Mouse (Mus musculus) MEL (cell line): ENCODE data around the gene Tnrc6c. TPM values are rescaled to one million over a fixed set of nuclear protein-coding genes. Genes with fewer than 3 reads are reported as not detected.

Experiments
- DNase-seq: peaks from one replicate; pipeline ENCODE4 v3.0.0; 2011; ENCODE audit warnings: low read depth, low spot score
- H3K27ac ChIP-seq: 2 replicates; pipeline ENCODE4 v1.5.1; 2012; ENCODE audit warnings: low read depth, mild to moderate bottlenecking, control low read depth, low read length, moderate library complexity; ENCODE audit not compliant: control insufficient read depth
- H3K27me3 ChIP-seq, 2 experiments: fragments of 150-350 bp in 1 of 2; sonication (generic) in 1 of 2; 2 replicates each; pipeline ENCODE4 v1.6.1; 2012; ENCODE audit warnings: low read length in 2 of 2, mild to moderate bottlenecking in 2 of 2, improper control_type of control experiment in 1 of 2, moderate library complexity in 1 of 2; ENCODE audit not compliant: insufficient read depth in 2 of 2, control insufficient read depth in 1 of 2
- H3K36me3 ChIP-seq, 2 experiments: 2 replicates each; pipeline ENCODE4 v1.6.1; 2012 to 2014; ENCODE audit warnings: low read length in 2 of 2, improper control_type of control experiment in 1 of 2, inconsistent platforms in 1 of 2, mild to moderate bottlenecking in 1 of 2; ENCODE audit not compliant: insufficient read depth in 2 of 2, control insufficient read depth in 1 of 2
- H3K4me1 ChIP-seq, 2 experiments: fragments of 150-350 bp in 1 of 2; sonication (generic) in 1 of 2; 2 replicates each; pipeline ENCODE4 v1.6.1; 2012; ENCODE audit warnings: low read length in 2 of 2, improper control_type of control experiment in 1 of 2, mild to moderate bottlenecking in 1 of 2; ENCODE audit not compliant: insufficient read depth in 2 of 2, control insufficient read depth in 1 of 2
- H3K4me3 ChIP-seq, 2 experiments: fragments of 150-350 bp in 1 of 2; sonication (generic) in 1 of 2; 2 replicates each; pipeline ENCODE4 v1.5.1; 2012; ENCODE audit warnings: low read depth in 2 of 2, low read length in 2 of 2, mild to moderate bottlenecking in 2 of 2, moderate library complexity in 2 of 2, control low read depth in 1 of 2, improper control_type of control experiment in 1 of 2; ENCODE audit not compliant: control insufficient read depth in 1 of 2, insufficient read depth in 1 of 2
- H3K79me2 ChIP-seq: 2 replicates; pipeline ENCODE4 v1.6.1; 2012; ENCODE audit warnings: mild to moderate bottlenecking, low read length, moderate library complexity; ENCODE audit not compliant: control insufficient read depth, poor library complexity, insufficient read depth
- H3K9ac ChIP-seq: 2 replicates; pipeline ENCODE4 v1.6.1; 2012; ENCODE audit warnings: low read depth, mild to moderate bottlenecking, control low read depth, low read length, moderate library complexity; ENCODE audit not compliant: control insufficient read depth, poor library complexity, severe bottlenecking
- H3K9me3 ChIP-seq: fragments of 150-350 bp; sonication (generic); replicated peaks from 2 replicates; pipeline ENCODE4 v1.6.1; 2012; ENCODE audit warnings: mild to moderate bottlenecking, low read length, improper control_type of control experiment, moderate library complexity; ENCODE audit not compliant: insufficient read depth
- ELF1 ChIP-seq: IDR thresholded peaks from 2 replicates; pipeline ENCODE4 v1.6.1; 2014; ENCODE audit warnings: low read depth, mild to moderate bottlenecking, inconsistent platforms, low read length, improper control_type of control experiment, moderate library complexity
- EP300 ChIP-seq, 2 experiments: IDR thresholded peaks; 2 replicates each; pipeline ENCODE4 v1.6.1; 2011; ENCODE audit warnings: improper control_type of control experiment in 2 of 2, low read length in 2 of 2, low read depth in 1 of 2, mild to moderate bottlenecking in 1 of 2
- ETS1 ChIP-seq: IDR thresholded peaks from 2 replicates; pipeline ENCODE4 v1.6.1; 2012; ENCODE audit warnings: low read depth, mild to moderate bottlenecking, inconsistent platforms, low read length, improper control_type of control experiment, moderate library complexity
- GABPA ChIP-seq: IDR thresholded peaks from 2 replicates; pipeline ENCODE4 v1.6.1; 2012; ENCODE audit warnings: low read depth, mild to moderate bottlenecking, inconsistent platforms, low read length, improper control_type of control experiment, moderate library complexity
- HCFC1 ChIP-seq: IDR thresholded peaks from 2 replicates; pipeline ENCODE4 v1.6.1; 2012; ENCODE audit warnings: low read depth, mild to moderate bottlenecking, inconsistent platforms, low read length, improper control_type of control experiment, moderate library complexity
- MAFK ChIP-seq: IDR thresholded peaks from 2 replicates; pipeline ENCODE4 v1.6.1; 2011; ENCODE audit warnings: low read depth, mild to moderate bottlenecking, low read length, improper control_type of control experiment, borderline replicate concordance
- MAX ChIP-seq: IDR thresholded peaks from 2 replicates; pipeline ENCODE4 v1.6.1; 2011; ENCODE audit warnings: low read length, improper control_type of control experiment
- MAZ ChIP-seq: IDR thresholded peaks from 2 replicates; pipeline ENCODE4 v1.6.1; 2012; ENCODE audit warnings: low read depth, mild to moderate bottlenecking, inconsistent platforms, low read length, improper control_type of control experiment
- MEF2A ChIP-seq: IDR thresholded peaks from 2 replicates; pipeline ENCODE4 v1.6.1; 2014; ENCODE audit warnings: low read depth, mild to moderate bottlenecking, inconsistent platforms, low read length, improper control_type of control experiment; ENCODE audit not compliant: poor library complexity, insufficient replicate concordance, severe bottlenecking; ENCODE audit errors: extremely low read depth
- MXI1 ChIP-seq: IDR thresholded peaks from 2 replicates; pipeline ENCODE4 v1.6.1; 2011; ENCODE audit warnings: mild to moderate bottlenecking, low read depth, low read length, improper control_type of control experiment
- MYC ChIP-seq: IDR thresholded peaks from 2 replicates; pipeline ENCODE4 v1.6.1; 2011; ENCODE audit warnings: low read depth, mild to moderate bottlenecking, low read length, improper control_type of control experiment, moderate library complexity
- NELFE ChIP-seq: IDR thresholded peaks from 2 replicates; pipeline ENCODE4 v1.6.1; 2011; ENCODE audit warnings: low read depth, low read length, improper control_type of control experiment
- NRF1 ChIP-seq: IDR thresholded peaks from 2 replicates; pipeline ENCODE4 v1.6.1; 2014; ENCODE audit warnings: low read depth, mild to moderate bottlenecking, inconsistent platforms, low read length, improper control_type of control experiment, moderate library complexity; ENCODE audit not compliant: poor library complexity, insufficient read depth, severe bottlenecking
- POLR2AphosphoS2 ChIP-seq: IDR thresholded peaks from 2 replicates; pipeline ENCODE4 v1.6.1; 2011; ENCODE audit warnings: low read length, improper control_type of control experiment
- RCOR1 ChIP-seq: IDR thresholded peaks from 2 replicates; pipeline ENCODE4 v1.6.1; 2012; ENCODE audit warnings: low read depth, mild to moderate bottlenecking, inconsistent platforms, low read length, improper control_type of control experiment
- SIN3A ChIP-seq: IDR thresholded peaks from 2 replicates; pipeline ENCODE4 v1.6.1; 2012; ENCODE audit warnings: low read length, improper control_type of control experiment, inconsistent platforms
- SMC3 ChIP-seq: IDR thresholded peaks from 2 replicates; pipeline ENCODE4 v1.6.1; 2011; ENCODE audit warnings: low read depth, low read length, improper control_type of control experiment
- TBP ChIP-seq: IDR thresholded peaks from 2 replicates; pipeline ENCODE4 v1.8.0; 2011; ENCODE audit warnings: low read depth, low read length, improper control_type of control experiment
- USF1 ChIP-seq: IDR thresholded peaks from 2 replicates; pipeline ENCODE4 v1.6.1; 2014; ENCODE audit warnings: low read depth, mild to moderate bottlenecking, inconsistent platforms, low read length, improper control_type of control experiment, moderate library complexity
- USF2 ChIP-seq, 2 experiments: IDR thresholded peaks; 2 replicates each; pipeline ENCODE4 v1.6.1; 2011 to 2012; ENCODE audit warnings: improper control_type of control experiment in 2 of 2, low read length in 2 of 2, borderline replicate concordance in 1 of 2, inconsistent platforms in 1 of 2, low read depth in 1 of 2, mild to moderate bottlenecking in 1 of 2; ENCODE audit not compliant: insufficient read depth in 1 of 2
- ZC3H11A ChIP-seq: IDR thresholded peaks from 2 replicates; pipeline ENCODE4 v1.6.1; 2012; ENCODE audit warnings: low read depth, mild to moderate bottlenecking, inconsistent platforms, low read length, improper control_type of control experiment
- ZMIZ1 ChIP-seq: IDR thresholded peaks from 2 replicates; pipeline ENCODE4 v1.6.1; 2012; ENCODE audit warnings: low read depth, mild to moderate bottlenecking, inconsistent platforms, low read length, improper control_type of control experiment, moderate library complexity
- polyA plus RNA-seq, 2 experiments: library from polyadenylated mRNA; stranded (reverse) in 1 of 2; unstranded in 1 of 2; fragments of >175 nt in 1 of 2; fragments of >200 nt in 1 of 2; gene quantifications; 2 replicates each; pipeline versions ENCODE4 v1.2.1 to v1.2.4; 2012; ENCODE audit warnings: low replicate concordance in 2 of 2, low read depth in 1 of 2; ENCODE audit not compliant: insufficient read length in 2 of 2, insufficient read depth in 1 of 2, missing spikeins in 1 of 2
- total RNA-seq: library from RNA; depleted of rRNA; stranded (reverse); fragments of 300-350 nt; gene quantifications from 2 replicates; pipeline ENCODE4 v1.2.3, GENCODE M21; 2012

The Tnrc6c gene
- total and polyA plus RNA-seq, 3 experiments: 16.0 to 19.1 TPM; not detected in 1

- Histone ChIP-seq H3K27me3 (no peaks in the 10 kb centered on the region), H3K4me3 (peak overlapping the region; percentile 67 to 74), H3K36me3 (no peaks in the 10 kb centered on the region; a peak in 2 of 4 replicates), H3K4me1 (peaks cover 3 to 13% of the 10 kb centered on the region in 2 experiments; a peak in 2 of 4 replicates), H3K9ac (peak overlapping the region; percentile 77), H3K79me2 (peaks cover 34% of the 10 kb centered on the region), H3K27ac (peak overlapping the region; percentile 96), H3K9me3 (no peaks in the 10 kb centered on the region)
- DNase-seq: peak; percentile 76
- 0 out of 2 replicates have a peak, but pooled peaks have one; percentile 8 for TF ChIP-seq MXI1
- TF ChIP-seq MEF2A: no peak
Observed at GRCm38 (mm10) chr11:117778851-117779433, 124.9 kb downstream of the Tnrc6c start.

GRCm38 (mm10) chr11:117779434-117780198, 125.5 kb downstream of the Tnrc6c start:
- no peaks in the 10 kb centered on the region for H3K36me3 ChIP-seq
- peak; percentile 74 for TF ChIP-seq MAZ
- TF ChIP-seq ETS1: peak; percentile 24; the same call in 1 of the 2 replicates
- TF ChIP-seq SIN3A: peak; percentile 74; the same call in 1 of the 2 replicates
- TF ChIP-seq RCOR1: no peak
- TF ChIP-seq EP300 (IDR thresholded peaks at IDR 0.05; ENCODE audit: low read depth in 1 of 2, low read length in 2 of 2): no peak; a peak in 1 of 4 replicates
- TF ChIP-seq NRF1: peak; percentile 19; the same call in 1 of the 2 replicates
- no peak for TF ChIP-seq ZC3H11A
- TF ChIP-seq MYC: no peak
- peak; percentile 65 for TF ChIP-seq NELFE
- TF ChIP-seq ZMIZ1: peak; percentile 57; the same call in 1 of the 2 replicates
- TF ChIP-seq HCFC1: peak; percentile 47
- 0 out of 2 replicates have a peak, but pooled peaks have one; percentile 4 for TF ChIP-seq SMC3
- TF ChIP-seq POLR2AphosphoS2: no peak
- no peak for TF ChIP-seq MAFK
- TF ChIP-seq MAX: peak; percentile 51
- no peak for TF ChIP-seq MEF2A
- 0 out of 2 replicates have a peak, but pooled peaks have one; percentile 63 for TF ChIP-seq ELF1
- TF ChIP-seq GABPA: no peak
- TF ChIP-seq USF2 (IDR thresholded peaks at IDR 0.05; ENCODE audit: borderline replicate concordance in 1 of 2, insufficient read depth in 1 of 2, low read depth in 1 of 2, low read length in 2 of 2): no peak
- TF ChIP-seq USF1: 0 out of 2 replicates have a peak, but pooled peaks have one; percentile 6
- TF ChIP-seq TBP: peak; percentile 34; the same call in 1 of the 2 replicates
- H3K79me2 ChIP-seq: peaks cover 34% of the 10 kb centered on the region
- peak overlapping the region; percentile 77 for H3K9ac ChIP-seq
- no peaks in the 10 kb centered on the region for H3K9me3 ChIP-seq
- H3K4me1 ChIP-seq: peaks cover 3 to 13% of the 10 kb centered on the region in 2 experiments; a peak in 2 of 4 replicates
- peak; percentile 73 for DNase-seq
- H3K27me3 ChIP-seq: no peaks in the 10 kb centered on the region
- peak overlapping the region; percentile 96 for H3K27ac ChIP-seq
- peak overlapping the region; percentile 67 to 74 for H3K4me3 ChIP-seq
